Mouse (Mus musculus): Measurements from ENCODE around the gene Tmem91. TPM values are rescaled to one million over a fixed set of nuclear protein-coding genes. Genes with fewer than 3 reads are reported as not detected.

The Tmem91 gene
- polyA plus RNA-seq, 1 experiment from 2014 or later, result 2.7 TPM

- DNase-seq (ENCODE audit: low spot score) (no peak), ATAC-seq (replicated peaks; ENCODE audit: low FRiP score) (no peak)
- Histone ChIP-seq H3K4me1 (replicated peaks; ENCODE audit: control insufficient read depth, insufficient read depth, low read length) (0 out of 2 replicates have a peak, but pooled peaks cover 2% of the 10 kb centered on the region), H3K36me3 (ENCODE audit: control insufficient read depth, insufficient read depth, low read length) (no peaks in the 10 kb centered on the region; the same call in 1 of the 2 replicates), H3K27me3 (ENCODE audit: control insufficient read depth, insufficient read depth, low read length) (peaks cover 11% of the 10 kb centered on the region), H3K9me3 (ENCODE audit: control insufficient read depth, low read length) (no peaks in the 10 kb centered on the region), H3K4me3 (ENCODE audit: low read depth, low read length) (no peak overlapping the region), H3K27ac (ENCODE audit: low read depth, low read length) (no peak overlapping the region), H3K9ac (ENCODE audit: low read length) (no peak overlapping the region), H3K4me2 (ENCODE audit: low read depth, low read length, severe bottlenecking) (no peak overlapping the region)
- 88% methylated on average over 4 of the region's 4 CpGs for WGBS
Measured at GRCm38 (mm10) chr7:25670096-25670495, 4.9 kb downstream of the Tmem91 start.

- peaks cover 7% of the 10 kb centered on the region for H3K27me3 ChIP-seq (ENCODE audit: control insufficient read depth, insufficient read depth, low read length)
- DNase-seq (ENCODE audit: low spot score), result no peak
Measured at GRCm38 (mm10) chr7:25669631-25670030, 5.3 kb downstream of the Tmem91 start.

GRCm38 (mm10) chr7:25669158-25669557, 5.8 kb downstream of the Tmem91 start:
- no peak overlapping the region for H3K27ac ChIP-seq (ENCODE audit: low read depth, low read length)
- ATAC-seq (replicated peaks; ENCODE audit: low FRiP score), result no peak
- 92% methylated on average over 10 of the region's 10 CpGs for WGBS
- no peaks in the 10 kb centered on the region for H3K4me1 ChIP-seq (replicated peaks; ENCODE audit: control insufficient read depth, insufficient read depth, low read length)
- H3K9ac ChIP-seq (ENCODE audit: low read length), result no peak overlapping the region
- no peak overlapping the region for H3K4me2 ChIP-seq (ENCODE audit: low read depth, low read length, severe bottlenecking)
- H3K27me3 ChIP-seq (ENCODE audit: control insufficient read depth, insufficient read depth, low read length), result peaks cover 3% of the 10 kb centered on the region
- no peaks in the 10 kb centered on the region; the same call in 1 of the 2 replicates for H3K36me3 ChIP-seq (ENCODE audit: control insufficient read depth, insufficient read depth, low read length)
- DNase-seq (ENCODE audit: low spot score), result no peak
- H3K9me3 ChIP-seq (ENCODE audit: control insufficient read depth, low read length), result no peaks in the 10 kb centered on the region
- H3K4me3 ChIP-seq (ENCODE audit: low read depth, low read length), result no peak overlapping the region

More at GRCm38 (mm10) chr7:25669631-25670030, 5.3 kb downstream of the Tmem91 start:
- no peak for ATAC-seq (replicated peaks; ENCODE audit: low FRiP score)
- H3K27ac ChIP-seq (ENCODE audit: low read depth, low read length), result no peak overlapping the region
- no peak overlapping the region for H3K4me3 ChIP-seq (ENCODE audit: low read depth, low read length)
- no peak overlapping the region for H3K9ac ChIP-seq (ENCODE audit: low read length)
- H3K9me3 ChIP-seq (ENCODE audit: control insufficient read depth, low read length), result no peaks in the 10 kb centered on the region
- no peaks in the 10 kb centered on the region for H3K4me1 ChIP-seq (replicated peaks; ENCODE audit: control insufficient read depth, insufficient read depth, low read length)
- 83% methylated on average over 9 of the region's 9 CpGs for WGBS
- H3K4me2 ChIP-seq (ENCODE audit: low read depth, low read length, severe bottlenecking), result no peak overlapping the region
- no peaks in the 10 kb centered on the region; the same call in 1 of the 2 replicates for H3K36me3 ChIP-seq (ENCODE audit: control insufficient read depth, insufficient read depth, low read length)

DNA sequence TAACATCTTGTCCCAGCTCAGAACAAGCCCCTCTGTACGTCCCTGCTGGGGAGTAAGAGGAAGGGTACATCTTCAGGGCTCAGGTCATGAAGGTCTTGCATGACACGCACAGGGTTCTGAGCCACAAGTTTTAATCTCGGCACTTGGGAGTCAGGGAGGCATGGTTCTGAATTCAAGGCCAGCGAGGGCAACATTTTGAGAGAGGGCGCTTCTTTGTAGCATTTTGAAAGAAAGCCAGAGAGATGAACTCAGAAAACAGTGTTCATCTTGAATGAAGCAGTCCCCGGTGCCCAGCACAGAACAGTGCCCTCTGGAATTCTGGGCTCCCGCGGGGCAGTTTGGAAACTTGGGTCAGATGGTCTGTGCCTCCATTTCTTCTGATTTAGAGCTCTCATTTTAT, 8.6 kb downstream of the Tmem91 start:
- no peaks in the 10 kb centered on the region for H3K27me3 ChIP-seq (ENCODE audit: control insufficient read depth, insufficient read depth, low read length)
- H3K4me1 ChIP-seq (replicated peaks; ENCODE audit: control insufficient read depth, insufficient read depth, low read length), result no peaks in the 10 kb centered on the region
- ATAC-seq (replicated peaks; ENCODE audit: low FRiP score) (no peak), DNase-seq (ENCODE audit: low spot score) (no peak)
- no peak overlapping the region for H3K27ac ChIP-seq (ENCODE audit: low read depth, low read length)
- H3K4me3 ChIP-seq (ENCODE audit: low read depth, low read length), result no peak overlapping the region
- no peaks in the 10 kb centered on the region for H3K9me3 ChIP-seq (ENCODE audit: control insufficient read depth, low read length)
- no peak overlapping the region for H3K4me2 ChIP-seq (ENCODE audit: low read depth, low read length, severe bottlenecking)
- H3K9ac ChIP-seq (ENCODE audit: low read length), result no peak overlapping the region
- no peaks in the 10 kb centered on the region; the same call in 1 of the 2 replicates for H3K36me3 ChIP-seq (ENCODE audit: control insufficient read depth, insufficient read depth, low read length)
- 95% methylated on average over 8 of the region's 8 CpGs for WGBS

- peak within 1 kb of the TSS; percentile 67 for H3K4me3 ChIP-seq (ENCODE audit: low read depth, low read length)
- H3K27me3 ChIP-seq (ENCODE audit: control insufficient read depth, insufficient read depth, low read length), result no peaks in the 10 kb centered on the region
- H3K9ac ChIP-seq (ENCODE audit: low read length), result peak within 1 kb of the TSS; percentile 66
- WGBS, result under 1% methylated on average over 50 of the region's 50 CpGs
- H3K27ac ChIP-seq (ENCODE audit: low read depth, low read length), result 0 out of 2 replicates have a peak within 1 kb of the TSS, but pooled peaks have one; percentile 41
- H3K9me3 ChIP-seq (ENCODE audit: control insufficient read depth, low read length), result no peaks in the 10 kb centered on the region
- H3K36me3 ChIP-seq (ENCODE audit: control insufficient read depth, insufficient read depth, low read length), result no peaks in the 10 kb centered on the region
- peak; percentile 98 for DNase-seq (ENCODE audit: low spot score)
- ATAC-seq (replicated peaks; ENCODE audit: low FRiP score), result peak; percentile 99
- H3K4me1 ChIP-seq (replicated peaks; ENCODE audit: control insufficient read depth, insufficient read depth, low read length), result no peaks in the 10 kb centered on the region
- H3K4me2 ChIP-seq (ENCODE audit: low read depth, low read length, severe bottlenecking), result peak within 1 kb of the TSS; percentile 79
Measured at GRCm38 (mm10) chr7:25658657-25659472, 16.1 kb downstream of the Tmem91 start, which contains the start of the genes Bckdha and Exosc5. Gene Bckdha, minus strand, starts transcription at chr7:25658981. Gene Exosc5, plus strand, starts transcription at chr7:25659164.

DNA sequence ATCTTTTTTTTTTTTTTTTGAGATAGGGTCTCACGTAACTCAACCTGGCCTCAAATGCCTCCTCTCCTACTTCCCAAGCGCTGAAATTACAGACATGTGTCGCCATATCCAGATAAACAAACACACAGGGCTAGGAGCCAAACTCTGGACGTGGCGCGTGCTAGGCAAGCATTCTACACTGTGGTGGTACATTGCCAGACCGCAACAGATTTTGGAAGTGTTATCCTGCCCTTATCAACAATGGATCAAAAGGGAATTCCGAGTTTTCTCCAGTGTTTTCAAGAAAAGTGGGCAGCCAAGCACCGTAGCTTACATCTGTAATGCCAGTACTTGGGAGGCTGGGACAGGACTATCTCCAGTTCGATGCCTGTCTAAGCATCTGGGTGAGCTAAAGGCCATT, 17.2 kb downstream of the Tmem91 start:
- peak overlapping the region; percentile 66 for H3K9ac ChIP-seq (ENCODE audit: low read length)
- ATAC-seq (replicated peaks; ENCODE audit: low FRiP score) (no peak), DNase-seq (ENCODE audit: low spot score) (no peak)
- H3K4me3 ChIP-seq (ENCODE audit: low read depth, low read length), result peak overlapping the region; percentile 67
- WGBS, result 43% methylated on average over 10 of the region's 10 CpGs
- H3K9me3 ChIP-seq (ENCODE audit: control insufficient read depth, low read length), result no peaks in the 10 kb centered on the region
- no peak overlapping the region for H3K27ac ChIP-seq (ENCODE audit: low read depth, low read length)
- peak overlapping the region; percentile 59 for H3K4me2 ChIP-seq (ENCODE audit: low read depth, low read length, severe bottlenecking)
- no peaks in the 10 kb centered on the region for H3K36me3 ChIP-seq (ENCODE audit: control insufficient read depth, insufficient read depth, low read length)
- no peaks in the 10 kb centered on the region for H3K27me3 ChIP-seq (ENCODE audit: control insufficient read depth, insufficient read depth, low read length)
- H3K4me1 ChIP-seq (replicated peaks; ENCODE audit: control insufficient read depth, insufficient read depth, low read length), result no peaks in the 10 kb centered on the region

- no peaks in the 10 kb centered on the region for H3K9me3 ChIP-seq (ENCODE audit: control insufficient read depth, low read length)
- WGBS, result 80% methylated on average over 11 of the region's 11 CpGs
- no peak overlapping the region for H3K4me2 ChIP-seq (ENCODE audit: low read depth, low read length, severe bottlenecking)
- H3K27me3 ChIP-seq (ENCODE audit: control insufficient read depth, insufficient read depth, low read length), result no peaks in the 10 kb centered on the region
- no peak overlapping the region for H3K4me3 ChIP-seq (ENCODE audit: low read depth, low read length)
- no peaks in the 10 kb centered on the region for H3K4me1 ChIP-seq (replicated peaks; ENCODE audit: control insufficient read depth, insufficient read depth, low read length)
- DNase-seq (ENCODE audit: low spot score) (no peak), ATAC-seq (replicated peaks; ENCODE audit: low FRiP score) (no peak)
- H3K9ac ChIP-seq (ENCODE audit: low read length), result no peak overlapping the region
- H3K27ac ChIP-seq (ENCODE audit: low read depth, low read length), result no peak overlapping the region
- no peaks in the 10 kb centered on the region for H3K36me3 ChIP-seq (ENCODE audit: control insufficient read depth, insufficient read depth, low read length)
Measured at GRCm38 (mm10) chr7:25655601-25656428, 19.2 kb downstream of the Tmem91 start.

DNA sequence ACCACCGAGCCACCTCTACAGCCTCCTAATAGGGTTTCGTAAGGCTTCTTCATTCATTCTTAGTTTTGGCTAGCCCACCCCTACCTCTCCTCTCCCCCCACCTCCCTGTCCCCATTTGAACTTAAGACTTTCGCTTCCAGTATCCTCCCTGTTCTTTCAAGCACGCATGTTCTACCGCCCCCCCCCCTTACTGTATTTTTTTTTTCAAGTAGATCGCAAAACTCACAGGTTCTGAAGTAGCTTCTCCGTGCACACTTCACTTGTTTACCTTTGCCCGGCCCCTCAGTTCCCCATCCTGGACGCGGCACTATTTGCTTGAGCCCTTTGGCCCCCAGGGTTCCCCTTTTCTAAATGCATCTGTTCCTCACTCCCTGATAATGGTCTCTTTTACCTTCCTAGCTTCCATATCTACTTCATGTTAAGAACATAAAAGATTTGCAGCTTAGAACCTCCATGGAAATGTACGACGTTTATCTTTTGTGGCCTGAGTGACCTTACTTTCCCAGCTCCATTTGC, 22.7 kb downstream of the Tmem91 start:
- 93% methylated on average over 12 of the region's 12 CpGs for WGBS
- H3K27me3 ChIP-seq (ENCODE audit: control insufficient read depth, insufficient read depth, low read length), result no peaks in the 10 kb centered on the region
- H3K4me1 ChIP-seq (replicated peaks; ENCODE audit: control insufficient read depth, insufficient read depth, low read length), result no peaks in the 10 kb centered on the region
- no peaks in the 10 kb centered on the region for H3K36me3 ChIP-seq (ENCODE audit: control insufficient read depth, insufficient read depth, low read length)
- no peak overlapping the region for H3K4me3 ChIP-seq (ENCODE audit: low read depth, low read length)
- DNase-seq (ENCODE audit: low spot score), result no peak
- H3K27ac ChIP-seq (ENCODE audit: low read depth, low read length), result no peak overlapping the region
- ATAC-seq (replicated peaks; ENCODE audit: low FRiP score), result no peak
- H3K4me2 ChIP-seq (ENCODE audit: low read depth, low read length, severe bottlenecking), result no peak overlapping the region
- no peaks in the 10 kb centered on the region for H3K9me3 ChIP-seq (ENCODE audit: control insufficient read depth, low read length)
- H3K9ac ChIP-seq (ENCODE audit: low read length), result no peak overlapping the region

All from forebrain, embryonic 11.5 days (tissue).